Mouse (Mus musculus) forebrain, embryonic 16.5 days (tissue): ENCODE measurements around the gene Zfhx3. TPM values are rescaled to one million over a fixed set of nuclear protein-coding genes. Genes with fewer than 3 reads are reported as not detected.

Experiments
- ATAC-seq: fragments of 200-750 bp; cut with Nextera tagmentation; 2 replicates; pipeline ENCODE4 v1.8.0; 2017; ENCODE audit warnings: mild to moderate bottlenecking, moderate library complexity
- H3K27ac ChIP-seq: fragments of 300-500 bp; sonication (generic); 2 replicates; pipeline ENCODE4 v1.5.1; 2014; ENCODE audit warnings: low read length, control low read depth
- H3K27me3 ChIP-seq: fragments of 300-500 bp; sonication (generic); replicated peaks from 2 replicates; pipeline ENCODE4 v1.6.1; 2014; ENCODE audit warnings: low read length; ENCODE audit not compliant: control insufficient read depth, insufficient read depth
- H3K36me3 ChIP-seq: fragments of 300-500 bp; sonication (generic); 2 replicates; pipeline ENCODE4 v1.6.1; 2014; ENCODE audit not compliant: control insufficient read depth, insufficient read depth
- H3K4me1 ChIP-seq: fragments of 300-500 bp; sonication (generic); replicated peaks from 2 replicates; pipeline ENCODE4 v1.6.1; 2014; ENCODE audit warnings: low read length; ENCODE audit not compliant: control insufficient read depth, insufficient read depth
- H3K4me2 ChIP-seq: fragments of 300-500 bp; sonication (generic); 2 replicates; pipeline ENCODE4 v1.6.1; 2014; ENCODE audit warnings: mild to moderate bottlenecking, low read length, control low read depth
- H3K4me3 ChIP-seq: fragments of 300-500 bp; sonication (generic); replicated peaks from 2 replicates; pipeline ENCODE4 v1.5.1; 2014; ENCODE audit warnings: mild to moderate bottlenecking, low read length, control low read depth
- H3K9ac ChIP-seq: fragments of 300-500 bp; sonication (generic); replicated peaks from 2 replicates; pipeline ENCODE4 v1.6.1; 2014; ENCODE audit warnings: low read depth, low read length, control low read depth
- H3K9me3 ChIP-seq: fragments of 300-500 bp; sonication (generic); 2 replicates; pipeline ENCODE4 v1.6.1; 2016; ENCODE audit warnings: low read length; ENCODE audit not compliant: control insufficient read depth
- whole genome bisulfite sequencing: fragments of 180-500 bp; shearing (Covaris S2); extraction: QIAGEN DNeasy Blood & Tissue Kit; methylation state at CpG from one replicate; pipeline ENCODE4 v1.1.7; 2014; 5-methylcytosine and 5-hydroxymethylcytosine counted together
- polyA plus RNA-seq: library from polyadenylated mRNA; unstranded; fragments of >200 nt; fragmentation: Nextera tagmentation; extraction: Ambion mirVana; gene quantifications from 2 replicates; pipeline ENCODE4 v1.2.1, GENCODE M21; 2015

The Zfhx3 gene
- polyA plus RNA-seq, 1 experiment from 2014 or later = 14.6 TPM

DNA sequence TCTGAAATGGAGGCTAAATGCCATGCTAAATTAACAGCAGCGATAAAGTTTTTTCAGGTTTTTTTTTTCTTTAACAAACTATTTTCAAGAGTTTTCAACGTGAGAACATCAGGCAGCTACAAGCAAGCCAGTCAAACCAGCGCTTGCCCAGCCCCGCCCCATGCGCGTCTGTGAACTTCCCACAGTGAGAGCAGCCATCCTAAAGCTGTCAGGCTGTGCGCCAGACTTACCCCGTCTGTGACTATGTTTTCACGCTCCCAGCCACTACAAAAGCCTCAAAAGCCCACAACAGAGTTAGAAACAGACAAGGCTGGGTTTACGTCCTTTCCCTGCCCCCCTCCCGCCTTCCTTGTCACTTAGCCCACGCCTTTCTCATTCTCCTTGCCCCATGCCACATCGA is 989.4 kb downstream of the Zfhx3 start:
- Histone ChIP-seq H3K4me1 (peaks cover 22% of the 10 kb centered on the region), H3K36me3 (no peaks in the 10 kb centered on the region), H3K27me3 (no peaks in the 10 kb centered on the region), H3K27ac (peak overlapping the region; percentile 37; the same call in 1 of the 2 replicates), H3K9ac (peak overlapping the region; percentile 10; the same call in 1 of the 2 replicates), H3K4me3 (no peak overlapping the region), H3K4me2 (peak overlapping the region; percentile 30), H3K9me3 (no peaks in the 10 kb centered on the region)
- 15% methylated on average over 13 of the region's 13 CpGs for WGBS
- peak; percentile 85 for ATAC-seq

DNA sequence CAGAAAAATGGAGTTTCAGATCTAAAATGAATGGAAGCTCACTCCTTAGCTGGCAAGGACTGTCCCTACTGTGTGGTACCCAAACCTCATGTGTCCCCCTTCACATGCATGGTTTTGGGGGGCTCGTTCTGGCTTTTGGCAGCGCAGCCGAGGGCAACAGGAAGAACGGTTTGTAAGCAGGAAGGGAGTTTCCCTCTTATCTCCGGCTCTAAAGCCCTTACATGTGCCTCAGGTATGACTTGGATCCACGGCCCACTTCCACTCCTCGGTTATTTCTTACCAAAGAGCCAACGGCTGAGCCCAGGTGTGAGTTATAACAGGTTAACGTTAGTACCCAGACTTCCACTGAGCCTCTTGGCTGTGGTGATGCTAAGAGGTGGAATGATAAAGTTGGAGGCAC is 990.3 kb downstream of the Zfhx3 start:
- no peak for ATAC-seq
- WGBS = 79% methylated on average over 9 of the region's 9 CpGs
- Histone ChIP-seq H3K4me1 (peaks cover 30% of the 10 kb centered on the region), H3K4me3 (no peak overlapping the region), H3K27ac (no peak overlapping the region), H3K9ac (no peak overlapping the region), H3K27me3 (no peaks in the 10 kb centered on the region), H3K36me3 (no peaks in the 10 kb centered on the region), H3K9me3 (no peaks in the 10 kb centered on the region), H3K4me2 (no peak overlapping the region)

DNA sequence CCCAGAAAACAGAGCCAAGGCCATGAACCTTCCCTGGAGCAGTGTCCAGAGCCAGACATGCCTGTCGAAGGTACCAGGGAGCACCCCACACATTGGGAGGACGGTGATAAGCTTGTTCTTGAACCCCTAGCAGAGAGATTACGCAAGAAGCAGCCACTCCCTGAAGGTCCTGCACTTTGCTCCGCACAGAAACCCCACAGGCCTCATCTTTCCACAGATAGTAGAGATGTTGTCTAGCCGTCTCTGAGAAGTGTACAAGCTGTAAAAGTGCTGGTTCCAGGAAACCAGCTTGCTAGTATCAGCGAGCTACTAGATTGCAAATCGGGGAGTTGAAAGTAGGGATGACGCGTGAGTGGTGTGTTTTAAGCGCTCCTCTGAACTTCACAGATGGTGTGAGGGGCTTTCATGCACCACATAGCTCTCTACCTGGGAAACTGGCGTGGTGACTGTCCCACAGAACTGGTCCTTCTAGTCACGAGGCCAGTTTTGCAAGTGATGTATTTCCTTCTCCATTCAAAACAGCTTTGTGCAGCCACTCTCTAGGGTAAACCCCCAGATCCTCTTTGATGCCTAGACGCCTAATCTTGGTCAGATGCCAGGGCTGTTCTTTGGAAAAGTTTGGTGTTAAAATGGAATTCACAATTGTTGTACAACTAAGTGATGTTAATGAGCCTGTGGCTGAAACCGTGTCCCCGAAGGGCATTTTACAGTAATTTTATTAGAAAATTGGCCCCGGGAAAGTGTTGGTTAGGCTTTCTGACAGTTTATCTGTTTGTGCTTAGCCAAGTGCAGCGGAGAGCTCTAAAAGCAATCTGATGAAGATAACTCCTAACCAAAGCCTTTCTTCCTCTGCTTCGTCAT is 993.6 kb downstream of the Zfhx3 start:
- Histone ChIP-seq H3K4me2 (no peak overlapping the region), H3K27me3 (no peaks in the 10 kb centered on the region), H3K4me3 (no peak overlapping the region), H3K36me3 (no peaks in the 10 kb centered on the region), H3K27ac (peak overlapping the region; percentile 1; the same call in 1 of the 2 replicates), H3K9ac (no peak overlapping the region), H3K9me3 (no peaks in the 10 kb centered on the region; the same call in 1 of the 2 replicates), H3K4me1 (peaks cover 30% of the 10 kb centered on the region)
- WGBS = 49% methylated on average over 18 of the region's 18 CpGs
- ATAC-seq = no peak

DNA sequence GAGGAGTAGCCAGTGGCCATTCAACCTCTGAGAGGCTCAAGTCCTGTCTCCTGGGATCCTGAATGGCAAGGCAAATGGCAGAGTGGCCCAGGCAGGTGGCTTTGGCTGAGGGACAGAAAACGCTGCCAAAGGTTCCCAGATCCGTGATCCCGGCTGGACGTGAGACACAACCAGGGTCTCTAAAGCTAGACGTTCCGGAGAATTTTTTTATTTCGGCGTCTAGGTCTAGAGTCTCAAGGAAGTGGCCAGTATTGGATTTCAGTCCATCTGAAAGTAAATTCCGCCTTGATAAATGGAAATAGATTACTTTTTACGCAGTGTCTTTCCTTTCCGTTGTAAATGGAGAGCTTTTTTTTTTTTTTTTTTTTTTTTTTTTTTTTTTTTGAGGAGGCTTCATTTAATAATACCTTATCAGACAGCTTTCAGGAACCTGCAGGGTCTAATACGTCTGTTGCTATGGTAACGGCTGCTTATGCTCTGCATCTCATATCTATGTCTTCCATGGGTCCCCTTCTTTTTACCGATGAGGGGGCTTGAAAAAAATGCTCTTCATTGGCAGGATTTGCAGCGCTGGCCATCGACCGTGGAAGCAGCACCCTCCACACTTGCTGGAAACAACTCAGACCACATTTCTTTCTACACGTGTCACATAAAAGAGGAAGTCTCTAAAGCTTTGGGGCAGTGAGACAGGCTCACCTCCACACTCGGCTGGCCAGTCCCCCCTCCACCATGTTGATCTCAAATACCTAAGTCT is 994.4 kb downstream of the Zfhx3 start:
- no peaks in the 10 kb centered on the region; the same call in 1 of the 2 replicates for H3K9me3 ChIP-seq
- no peak overlapping the region for H3K9ac ChIP-seq
- H3K4me1 ChIP-seq = peaks cover 28% of the 10 kb centered on the region
- H3K27ac ChIP-seq = peak overlapping the region; percentile 63
- no peaks in the 10 kb centered on the region for H3K36me3 ChIP-seq
- H3K4me3 ChIP-seq = no peak overlapping the region
- no peak overlapping the region for H3K4me2 ChIP-seq
- no peaks in the 10 kb centered on the region for H3K27me3 ChIP-seq
- peak; percentile 58; the same call in 1 of the 2 replicates for ATAC-seq
- 39% methylated on average over 19 of the region's 19 CpGs for WGBS

DNA sequence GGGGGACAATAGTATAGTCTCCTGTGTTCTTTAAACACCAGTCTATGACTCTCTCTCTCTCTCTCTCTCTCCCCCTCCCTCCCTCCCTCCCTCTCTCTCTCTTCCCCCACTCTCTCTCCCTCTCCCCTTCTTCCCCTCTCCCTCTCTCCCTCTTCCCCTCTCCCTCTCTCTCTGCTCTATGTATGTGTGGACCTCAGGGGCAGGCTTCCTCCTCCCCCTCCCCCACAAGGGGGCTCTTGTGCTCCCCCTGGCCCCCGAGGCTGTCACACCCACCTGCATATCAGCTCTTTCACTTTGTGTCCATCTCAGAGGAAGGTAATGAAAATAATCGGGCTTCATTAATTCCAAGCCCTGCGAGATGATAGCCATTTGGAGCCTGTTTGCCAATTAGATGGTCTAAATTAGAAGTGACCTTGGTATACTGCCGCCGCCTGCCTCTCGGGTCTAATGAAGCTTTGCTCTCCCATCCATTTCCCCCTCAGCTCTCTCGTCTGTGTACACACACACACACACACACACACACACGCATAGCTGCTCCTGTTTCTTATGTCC is 995.5 kb downstream of the Zfhx3 start:
- ATAC-seq = no peak

DNA sequence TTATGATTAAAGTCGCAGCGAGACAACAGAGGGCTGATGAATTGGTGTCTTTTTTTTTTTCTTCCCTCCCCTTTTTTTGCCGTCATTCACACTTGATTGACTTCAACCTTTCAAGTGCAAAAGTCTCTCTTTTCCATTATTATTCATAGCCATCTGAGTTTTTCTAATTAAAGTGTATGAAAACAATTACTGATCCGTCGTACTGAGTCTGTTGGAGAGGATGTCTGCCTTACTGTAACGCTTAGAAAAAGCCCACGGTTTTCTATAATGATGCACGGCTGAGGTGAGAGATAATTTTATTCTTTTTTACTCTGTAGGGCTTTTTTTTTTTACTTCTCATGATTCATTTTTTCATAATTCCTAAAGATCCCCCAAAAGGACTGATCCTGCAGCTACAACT is 1000.2 kb downstream of the Zfhx3 start:
- WGBS = 7% methylated on average over 8 of the region's 8 CpGs
- no peak overlapping the region for H3K4me2 ChIP-seq
- no peak for ATAC-seq

More for the DNA sequence above, 995.5 kb downstream of the Zfhx3 start:
- H3K4me2 ChIP-seq = no peak overlapping the region
- H3K9ac ChIP-seq = no peak overlapping the region
- H3K9me3 ChIP-seq = no peaks in the 10 kb centered on the region; the same call in 1 of the 2 replicates
- peaks cover 25% of the 10 kb centered on the region for H3K4me1 ChIP-seq
- H3K27ac ChIP-seq = no peak overlapping the region
- no peak overlapping the region for H3K4me3 ChIP-seq
- no peaks in the 10 kb centered on the region for H3K27me3 ChIP-seq
- no peaks in the 10 kb centered on the region for H3K36me3 ChIP-seq
- 38% methylated on average over 8 of the region's 8 CpGs for WGBS

DNA sequence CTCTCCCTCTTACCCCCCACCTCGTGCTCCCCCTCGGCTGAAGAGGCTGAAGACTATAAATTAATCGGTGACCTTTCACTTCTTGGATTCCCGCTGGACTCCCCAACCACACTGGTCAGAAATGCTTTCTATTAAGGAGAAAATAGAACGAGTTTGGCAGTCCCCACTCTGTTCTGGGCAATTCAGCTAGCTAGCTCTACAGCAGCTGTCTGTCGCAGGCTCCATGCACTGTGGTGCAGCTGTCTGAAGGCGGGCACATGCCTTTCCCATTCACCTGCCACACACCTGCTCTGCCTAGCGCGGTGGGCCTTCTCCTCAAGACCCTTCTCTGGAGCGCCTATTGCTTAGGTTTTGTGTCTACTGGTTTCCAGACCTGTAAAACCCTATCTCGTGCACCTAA is 1000.7 kb downstream of the Zfhx3 start:
- peaks cover 28% of the 10 kb centered on the region for H3K4me1 ChIP-seq
- H3K9me3 ChIP-seq = no peaks in the 10 kb centered on the region; the same call in 1 of the 2 replicates
- WGBS = 39% methylated on average over 11 of the region's 11 CpGs
- no peak overlapping the region for H3K9ac ChIP-seq
- H3K36me3 ChIP-seq = peaks cover 9% of the 10 kb centered on the region; the same call in 1 of the 2 replicates
- H3K27me3 ChIP-seq = no peaks in the 10 kb centered on the region
- H3K4me3 ChIP-seq = no peak overlapping the region
- H3K27ac ChIP-seq = peak overlapping the region; percentile 39; the same call in 1 of the 2 replicates
- peak; percentile 46 for ATAC-seq
- H3K4me2 ChIP-seq = no peak overlapping the region

More for the DNA sequence above, 1000.2 kb downstream of the Zfhx3 start:
- peaks cover 28% of the 10 kb centered on the region for H3K4me1 ChIP-seq
- no peaks in the 10 kb centered on the region for H3K27me3 ChIP-seq
- H3K27ac ChIP-seq = peak overlapping the region; percentile 39; the same call in 1 of the 2 replicates
- H3K36me3 ChIP-seq = peaks cover 7% of the 10 kb centered on the region; the same call in 1 of the 2 replicates
- H3K4me3 ChIP-seq = no peak overlapping the region
- H3K9ac ChIP-seq = no peak overlapping the region
- no peaks in the 10 kb centered on the region; the same call in 1 of the 2 replicates for H3K9me3 ChIP-seq

DNA sequence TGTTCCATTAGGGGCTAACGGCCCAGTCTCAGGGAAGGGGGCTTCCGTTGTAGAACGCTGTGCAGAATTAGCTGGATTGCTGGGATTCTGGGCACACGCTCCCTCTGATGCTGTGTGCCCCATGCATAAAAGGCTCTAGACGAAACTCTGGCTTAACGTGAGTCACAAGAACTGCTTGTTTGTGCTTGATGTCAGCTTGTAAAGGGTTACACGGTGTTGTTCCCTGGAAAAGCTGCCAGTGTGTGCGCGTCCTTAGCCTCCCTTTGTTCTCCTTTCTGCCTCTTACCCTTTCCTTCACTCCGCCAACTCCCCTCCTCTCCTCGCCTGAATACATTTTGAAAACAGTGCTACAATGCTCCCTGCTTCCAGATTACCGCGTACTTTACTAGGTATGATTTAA is 1001.9 kb downstream of the Zfhx3 start:
- Histone ChIP-seq H3K27me3 (no peaks in the 10 kb centered on the region), H3K4me2 (peak overlapping the region; percentile 30), H3K9ac (peak overlapping the region; percentile 48), H3K27ac (peak overlapping the region; percentile 57), H3K4me1 (peaks cover 28% of the 10 kb centered on the region), H3K9me3 (peaks cover 9% of the 10 kb centered on the region), H3K36me3 (peaks cover 18% of the 10 kb centered on the region), H3K4me3 (no peak overlapping the region)
- ATAC-seq = peak; percentile 43
- WGBS = 4% methylated on average over 13 of the region's 13 CpGs

DNA sequence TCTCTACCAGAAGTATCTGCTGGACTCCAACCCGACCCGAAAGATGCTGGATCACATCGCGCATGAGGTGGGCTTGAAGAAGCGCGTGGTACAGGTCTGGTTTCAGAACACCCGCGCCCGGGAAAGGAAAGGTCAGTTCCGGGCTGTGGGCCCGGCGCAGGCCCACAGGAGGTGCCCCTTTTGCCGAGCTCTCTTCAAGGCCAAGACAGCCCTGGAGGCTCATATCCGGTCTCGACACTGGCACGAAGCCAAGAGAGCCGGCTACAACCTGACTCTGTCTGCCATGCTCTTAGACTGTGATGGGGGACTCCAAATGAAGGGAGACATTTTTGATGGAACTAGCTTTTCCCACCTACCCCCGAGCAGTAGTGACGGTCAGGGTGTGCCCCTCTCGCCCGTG is 1007.9 kb downstream of the Zfhx3 start:
- H3K4me1 ChIP-seq = no peaks in the 10 kb centered on the region
- 97% methylated on average over 21 of the region's 21 CpGs for WGBS
- H3K9me3 ChIP-seq = peaks cover 22% of the 10 kb centered on the region
- peaks cover 39% of the 10 kb centered on the region for H3K36me3 ChIP-seq
- H3K4me2 ChIP-seq = no peak overlapping the region
- no peak overlapping the region for H3K9ac ChIP-seq
- no peak for ATAC-seq
- no peak overlapping the region for H3K4me3 ChIP-seq
- no peak overlapping the region for H3K27ac ChIP-seq
- H3K27me3 ChIP-seq = no peaks in the 10 kb centered on the region
